Mouse (Mus musculus) gastrocnemius, postnatal 14 days (tissue): ENCODE measurements around the gene Tpx2. TPM values are rescaled to one million over a fixed set of nuclear protein-coding genes. Genes with fewer than 3 reads are reported as not detected.
A peak's percentile ranks its signal among the peaks of the same experiment; 100 is the strongest.

Experiments used
- DNase-seq: peaks from one replicate; pipeline ENCODE4 v3.0.0; 2021; ENCODE audit warnings: mixed read lengths
- intact Hi-C: fragments of 180-260 bp; cut with DNase I; formaldehyde crosslinking; loops from one replicate; pipeline ENCODE4 v1.15.1; 2025; ENCODE audit warnings: low total_unique reads
- total RNA-seq, 2 experiments: library from RNA; stranded (reverse); gene quantifications; 2 replicates each; pipeline ENCODE4 v1.2.3; 2021

Gene Tpx2
- total RNA-seq, 2 experiments from 2014 or later = 4.1 to 4.7 TPM

DNA sequence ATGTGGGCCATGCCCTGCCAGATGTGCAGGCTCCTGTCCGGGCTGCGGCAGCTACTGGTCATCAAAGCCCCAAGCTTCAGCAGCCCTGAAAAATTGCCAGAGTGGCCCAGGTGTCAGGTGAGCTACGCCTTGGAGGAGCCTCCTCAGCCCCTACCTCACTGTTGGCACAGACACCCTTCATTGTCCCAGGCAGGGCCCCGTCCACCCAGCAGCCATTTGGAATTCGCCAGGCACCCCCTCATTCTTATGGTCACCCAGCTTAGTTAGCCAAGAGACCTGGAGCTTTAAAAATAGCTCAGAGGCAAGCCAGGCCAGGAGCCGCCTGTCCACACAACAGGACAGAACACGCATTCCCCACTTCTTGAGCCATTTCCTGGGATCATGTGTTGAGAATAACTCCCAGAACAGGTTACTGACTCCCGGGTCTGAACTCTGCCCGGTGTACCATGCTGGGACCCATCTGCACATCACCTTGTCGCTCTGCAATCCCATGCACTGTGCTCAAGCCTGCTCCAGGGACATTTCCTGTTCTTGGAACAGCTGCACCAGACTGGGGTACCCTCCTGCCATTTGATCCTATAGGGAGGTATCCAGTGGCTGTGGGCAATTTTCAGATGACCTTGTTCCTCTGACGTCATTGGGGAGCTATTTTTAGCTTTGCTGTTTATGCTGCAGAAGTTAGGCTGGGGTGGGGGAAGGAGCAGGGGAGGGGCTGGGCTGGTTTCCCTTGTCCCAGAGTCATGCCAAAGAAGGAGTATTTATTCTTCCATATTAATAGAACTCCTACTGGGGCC lies 57.5 kb downstream of the Tpx2 start:
- no peak for DNase-seq
- intact Hi-C loops = no loop called here

- DNase-seq = no peak
- intact Hi-C loops = no loop called here
Observed at GRCm38 (mm10) chr2:152906274-152907037, 58.7 kb downstream of the Tpx2 start.

DNA sequence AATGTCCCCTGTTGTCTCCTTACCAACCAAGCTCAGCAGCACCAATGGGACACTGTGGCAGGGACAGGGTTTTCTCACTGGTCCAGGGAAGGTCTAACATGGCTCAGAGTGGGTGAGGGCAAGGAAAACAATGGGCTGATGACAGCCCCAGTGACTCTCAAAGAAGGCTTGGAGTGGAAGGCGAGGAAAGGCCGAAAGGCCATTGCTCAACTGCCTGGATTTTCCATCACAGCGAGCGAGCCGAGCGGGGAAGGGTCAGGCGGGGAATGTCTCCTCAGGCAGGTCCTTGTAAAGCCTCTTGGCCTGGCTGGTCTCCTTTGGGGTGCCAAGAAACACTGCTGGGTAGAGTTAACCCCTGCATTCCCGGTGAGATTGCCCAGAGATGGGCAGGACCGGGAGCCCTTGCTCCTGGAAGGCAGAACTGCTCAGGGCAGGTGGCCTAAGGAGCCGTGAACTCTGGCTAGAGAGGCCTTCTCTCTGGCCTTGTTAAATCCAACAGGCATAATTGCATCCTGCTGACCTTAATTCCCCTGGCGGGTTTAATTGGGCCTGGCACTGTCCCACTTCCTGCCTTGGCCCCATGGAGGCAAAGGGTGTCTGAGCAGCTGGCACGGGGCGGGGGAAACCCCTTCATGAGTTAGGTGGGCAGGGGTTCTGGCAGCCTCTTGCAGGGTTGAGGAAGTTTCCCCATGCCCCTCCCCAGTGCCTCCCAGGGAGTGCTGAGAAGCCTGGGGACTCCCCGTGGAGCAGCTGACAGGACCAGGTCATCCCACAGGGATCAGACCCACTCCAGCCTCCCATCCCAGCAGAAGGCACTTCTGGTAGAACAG lies 59.6 kb downstream of the Tpx2 start:
- peak; percentile 47 for DNase-seq
- intact Hi-C loops = no loop called here

DNA sequence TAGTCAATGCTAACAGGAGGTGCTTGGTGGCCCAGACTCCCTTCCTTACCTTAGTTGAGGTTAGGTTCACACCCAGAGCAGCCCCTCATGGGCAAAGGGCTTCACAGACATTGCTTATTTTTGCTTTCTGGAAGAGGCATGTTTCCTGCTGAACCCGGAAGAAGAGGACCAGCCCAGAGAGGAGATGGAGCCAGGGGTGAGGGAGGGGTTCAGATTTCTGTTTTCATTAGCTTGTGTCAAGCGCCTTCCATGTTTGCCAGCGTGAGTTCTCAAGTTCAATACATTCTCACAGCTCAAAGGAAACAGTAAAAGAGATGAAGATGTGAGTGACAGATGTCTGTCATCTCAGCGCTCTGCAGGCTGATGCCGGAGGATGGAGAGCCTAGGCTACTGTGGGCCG lies 62.1 kb downstream of the Tpx2 start:
- DNase-seq = no peak
- intact Hi-C loops = no loop called here

GRCm38 (mm10) chr2:152911031-152911430 lies 63.3 kb downstream of the Tpx2 start, which contains the start of gene Mylk2:
Mylk2 (plus strand) TSS chr2:152911352.
- intact Hi-C loops = no loop called here
- peak; percentile 84 for DNase-seq

DNA sequence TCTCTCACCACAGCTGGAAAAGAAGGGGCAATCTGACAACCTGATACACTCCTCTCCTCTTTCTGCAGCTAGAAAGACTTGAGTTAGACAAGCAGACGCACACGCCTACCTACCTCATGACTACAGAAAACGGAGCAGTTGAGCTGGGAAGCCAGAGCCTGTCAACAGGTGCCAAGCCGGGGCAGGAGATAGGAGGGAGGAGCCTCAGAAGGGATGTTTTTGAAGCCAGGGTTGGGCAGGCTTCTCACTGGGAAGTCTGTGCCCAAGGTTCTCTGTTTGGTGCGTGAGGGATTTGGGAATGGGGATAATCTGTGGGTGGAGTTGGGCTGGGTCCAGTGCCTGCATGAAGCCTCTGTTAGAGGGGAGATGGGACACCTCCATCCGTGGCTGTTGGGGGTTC lies 63.7 kb downstream of the Tpx2 start:
- intact Hi-C loops = no loop called here
- peak; percentile 53 for DNase-seq

DNA sequence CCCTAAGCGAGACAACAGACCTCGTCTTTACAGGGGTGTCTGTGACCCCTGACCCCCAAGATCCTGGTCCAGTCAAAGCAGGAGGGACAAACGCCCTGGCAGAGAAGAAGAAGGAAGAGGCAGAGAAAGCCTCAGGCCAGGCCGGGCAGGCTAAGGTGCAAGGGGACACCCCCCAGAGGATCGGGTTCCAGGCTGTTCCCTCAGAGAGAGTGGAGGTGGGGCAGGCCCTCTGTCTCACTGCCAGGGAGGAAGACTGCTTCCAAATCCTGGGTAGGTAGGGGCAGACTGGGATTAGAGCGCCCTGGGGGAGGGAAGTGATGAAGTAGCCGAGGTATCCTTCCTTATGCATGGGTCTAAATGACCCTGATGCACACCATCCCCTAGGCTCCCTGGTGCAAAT lies 65.7 kb downstream of the Tpx2 start:
- intact Hi-C loops = no loop called here
- peak; percentile 73 for DNase-seq

GRCm38 (mm10) chr2:152914310-152915120 lies 66.8 kb downstream of the Tpx2 start:
- intact Hi-C loops = no loop called here
- DNase-seq = peak; percentile 90

- intact Hi-C loops = no loop called here
Observed at GRCm38 (mm10) chr2:152915453-152915852, 67.7 kb downstream of the Tpx2 start.

DNA sequence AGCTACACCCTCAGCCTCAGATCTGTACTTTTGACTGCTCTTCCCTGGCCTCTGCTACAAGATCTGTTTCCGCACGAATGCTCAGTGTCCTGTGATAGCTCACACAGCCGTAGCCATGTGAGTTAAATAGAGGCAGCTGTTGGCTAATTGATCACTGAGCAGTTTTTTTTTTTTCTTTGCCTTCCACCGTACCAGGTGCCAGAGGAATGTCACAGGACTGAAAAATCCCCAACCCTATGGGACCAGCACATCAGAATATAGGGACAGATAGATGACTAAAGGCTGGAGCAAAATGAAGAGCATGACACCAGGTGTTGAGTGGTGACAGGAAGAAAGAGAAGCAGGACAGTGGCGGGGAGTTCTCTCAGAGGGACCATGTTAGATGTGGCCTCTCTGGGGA lies 68.3 kb downstream of the Tpx2 start:
- DNase-seq = no peak
- intact Hi-C loops = no loop called here

More at GRCm38 (mm10) chr2:152915453-152915852, 67.7 kb downstream of the Tpx2 start:
- no peak for DNase-seq

DNA sequence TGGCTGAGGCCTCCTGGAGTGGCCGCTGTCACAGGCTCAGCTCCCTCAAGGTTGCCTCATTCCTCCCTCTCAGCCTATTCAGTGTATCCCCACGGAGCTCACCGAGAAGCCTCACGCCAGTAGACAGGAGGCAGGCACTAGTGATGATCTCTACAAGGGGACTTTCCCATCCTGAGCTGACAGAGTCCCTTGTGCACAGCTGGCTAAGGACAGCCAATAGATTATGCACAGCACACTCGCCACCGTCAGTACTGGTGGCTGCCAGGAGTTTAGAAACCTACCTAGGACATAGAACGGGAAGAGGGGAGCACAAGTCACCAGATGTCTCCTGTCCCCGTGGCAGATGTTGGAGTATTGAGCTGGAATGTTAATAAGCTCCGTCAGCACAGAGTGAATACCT lies 69.9 kb downstream of the Tpx2 start:
- no peak for DNase-seq
- intact Hi-C loops = no loop called here

GRCm38 (mm10) chr2:152922376-152922775 lies 74.6 kb downstream of the Tpx2 start:
- intact Hi-C loops = no loop called here
- no peak for DNase-seq

GRCm38 (mm10) chr2:152923621-152924020 lies 75.9 kb downstream of the Tpx2 start:
- DNase-seq = no peak
- intact Hi-C loops = no loop called here

GRCm38 (mm10) chr2:152924128-152924527 lies 76.4 kb downstream of the Tpx2 start:
- intact Hi-C loops = no loop called here
- DNase-seq = no peak

DNA sequence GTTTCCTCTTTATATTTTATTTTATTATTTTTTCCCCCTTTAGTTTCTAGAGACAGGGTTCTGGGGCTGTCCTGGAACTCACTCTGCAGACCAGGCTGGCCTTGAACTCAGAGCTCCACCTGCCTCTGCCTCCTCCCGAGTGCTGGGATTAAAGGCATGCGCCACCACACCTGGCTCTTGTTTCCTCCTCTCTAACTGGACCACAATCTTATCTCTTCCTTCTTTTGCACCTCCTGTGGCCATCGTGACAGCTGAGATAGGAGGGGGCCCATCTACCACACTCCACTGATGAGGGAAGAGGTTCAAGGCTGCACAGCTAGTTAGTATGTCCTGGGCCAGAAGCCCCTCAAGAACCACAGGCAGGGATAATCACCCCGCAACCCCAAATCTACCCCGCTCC lies 76.8 kb downstream of the Tpx2 start:
- DNase-seq = no peak
- intact Hi-C loops = no loop called here

GRCm38 (mm10) chr2:152925189-152925872 lies 77.6 kb downstream of the Tpx2 start:
- intact Hi-C loops = no loop called here

GRCm38 (mm10) chr2:152926896-152927295 lies 79.1 kb downstream of the Tpx2 start:
- intact Hi-C loops = no loop called here
- no peak for DNase-seq

More at GRCm38 (mm10) chr2:152925189-152925872, 77.6 kb downstream of the Tpx2 start:
- peak; percentile 86 for DNase-seq

GRCm38 (mm10) chr2:152927371-152927770 lies 79.6 kb downstream of the Tpx2 start:
- DNase-seq = no peak
- intact Hi-C loops = no loop called here
